Mouse (Mus musculus) liver, embryonic 14.5 days (tissue): ENCODE results near the gene Fhod1. TPM values are rescaled to one million over a fixed set of nuclear protein-coding genes. Genes with fewer than 3 reads are reported as not detected.

ENCODE experiments used
- ATAC-seq: fragments of 200-750 bp; cut with Nextera tagmentation; 2 replicates; pipeline ENCODE4 v1.8.0; 2017; ENCODE audit warnings: moderate number of reproducible peaks, mild to moderate bottlenecking, moderate library complexity; ENCODE audit not compliant: insufficient read depth
- DNase-seq, 3 experiments: peaks; one replicate each; pipeline ENCODE4 v3.0.0-alpha.2; 2012 to 2013; ENCODE audit warnings: low read depth in 3 of 3, low spot score in 3 of 3
- H3K27ac ChIP-seq: fragments of 300-500 bp; sonication (generic); 2 replicates; pipeline ENCODE4 v1.5.1; 2014; ENCODE audit warnings: moderate library complexity, mild to moderate bottlenecking, control low read depth, inconsistent platforms
- H3K27me3 ChIP-seq: fragments of 300-500 bp; sonication (generic); 2 replicates; pipeline ENCODE4 v1.6.1; 2014; ENCODE audit warnings: mild to moderate bottlenecking, low read length, moderate library complexity; ENCODE audit not compliant: control insufficient read depth, insufficient read depth
- H3K36me3 ChIP-seq: fragments of 300-500 bp; sonication (generic); replicated peaks from 2 replicates; pipeline ENCODE4 v1.6.1; 2014; ENCODE audit warnings: low read depth; ENCODE audit not compliant: control insufficient read depth, insufficient read depth
- H3K4me1 ChIP-seq, 2 experiments: fragments of 200-500 bp in 1 of 2; fragments of 300-500 bp in 1 of 2; sonication (generic) in 1 of 2; replicated peaks; 2 replicates each; pipeline ENCODE4 v1.6.1; 2012 to 2014; ENCODE audit warnings: antibody characterized with exemption in 1 of 2, inconsistent platforms in 1 of 2, low read length in 1 of 2; ENCODE audit not compliant: control insufficient read depth in 2 of 2, insufficient read depth in 2 of 2
- H3K4me2 ChIP-seq: fragments of 300-500 bp; sonication (generic); 2 replicates; pipeline ENCODE4 v1.6.1; 2014; ENCODE audit warnings: low read depth, mild to moderate bottlenecking, control low read depth, moderate library complexity
- H3K4me3 ChIP-seq, 2 experiments: fragments of 200-500 bp in 1 of 2; fragments of 300-500 bp in 1 of 2; sonication (generic) in 1 of 2; 2 replicates each; pipeline ENCODE4 v1.5.1; 2012 to 2014; ENCODE audit warnings: low read depth in 2 of 2, low read length in 2 of 2, mild to moderate bottlenecking in 2 of 2, control low read depth in 1 of 2, inconsistent platforms in 1 of 2, moderate library complexity in 1 of 2; ENCODE audit not compliant: insufficient read depth in 1 of 2
- H3K9ac ChIP-seq: fragments of 300-500 bp; sonication (generic); replicated peaks from 2 replicates; pipeline ENCODE4 v1.6.1; 2014; ENCODE audit warnings: mild to moderate bottlenecking, control low read depth, moderate library complexity
- H3K9me3 ChIP-seq: fragments of 300-500 bp; sonication (generic); 2 replicates; pipeline ENCODE4 v1.6.1; 2016; ENCODE audit warnings: low read length, mixed read lengths; ENCODE audit not compliant: control insufficient read depth
- CTCF ChIP-seq: IDR thresholded peaks from 2 replicates; pipeline ENCODE4 v1.5.1; 2016; ENCODE audit warnings: antibody characterized with exemption, low read depth, control low read depth
- EP300 ChIP-seq: IDR thresholded peaks from 2 replicates; pipeline ENCODE4 v1.6.1; 2016; ENCODE audit warnings: antibody characterized with exemption, low read depth
- WGBS: fragments of 180-500 bp; shearing (Covaris S2); extraction: QIAGEN DNeasy Blood & Tissue Kit; methylation state at CpG from one replicate; pipeline ENCODE4 v1.1.7; 2014; ENCODE audit not compliant: insufficient replicate concordance; 5-methylcytosine and 5-hydroxymethylcytosine counted together
- polyA plus RNA-seq, 2 experiments: library from polyadenylated mRNA; depleted of rRNA in 1 of 2; stranded (reverse) in 1 of 2; unstranded in 1 of 2; fragments of >200 nt; fragmentation: Nextera tagmentation in 1 of 2; extraction: Ambion mirVana in 1 of 2; gene quantifications; 2 replicates each; pipeline versions ENCODE4 v1.2.1 to v1.2.3; 2012 to 2014

The Fhod1 gene
- 3.4 and 4.4 TPM in 2 replicates for polyA plus RNA-seq (2012; rRNA removed)
- 0.42 and 0.82 TPM in 2 replicates for polyA plus RNA-seq (2014; fragmentation: Nextera tagmentation; extraction: Ambion mirVana)

DNA sequence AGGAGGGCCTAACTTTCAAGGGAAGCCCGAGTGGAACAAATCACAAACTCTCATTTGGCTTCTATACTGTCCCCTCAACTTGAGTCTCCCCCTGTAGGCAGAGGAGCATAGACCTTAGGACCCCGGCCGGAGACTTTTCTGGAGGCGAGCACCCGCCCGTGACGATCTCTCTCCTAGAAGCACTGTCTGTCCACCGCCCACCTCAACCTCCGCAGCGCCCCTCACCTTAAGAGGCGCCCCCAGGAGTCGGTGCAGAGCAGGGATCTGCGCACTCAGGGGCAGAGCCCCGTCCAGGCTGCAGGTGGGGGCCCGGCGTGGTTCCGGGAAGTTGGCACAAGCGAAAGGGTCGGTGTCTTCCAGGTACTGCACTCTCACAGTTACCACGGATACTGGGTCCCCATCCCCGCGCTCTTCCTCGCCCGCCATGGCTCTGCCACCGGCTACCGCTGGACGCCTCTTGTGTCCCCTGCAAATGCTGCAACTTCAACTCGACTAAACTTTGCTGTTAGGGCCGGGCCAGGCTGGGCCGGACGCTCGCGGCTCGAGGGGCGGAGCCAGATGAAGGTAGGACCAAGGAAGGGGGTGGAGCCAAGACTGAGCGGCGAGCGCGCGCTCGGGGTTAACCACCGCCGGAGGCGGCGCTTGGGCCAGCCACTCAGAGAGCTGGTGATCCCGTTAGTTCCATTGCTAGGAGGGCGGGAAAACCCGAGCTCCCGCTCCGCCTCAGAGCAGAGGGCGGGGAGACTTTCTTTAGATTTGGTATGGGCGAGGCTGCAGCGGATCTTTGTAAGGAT lies at the start of gene Fhod1:
TSS of gene Fhod1 (minus strand) at position 526 of the 794 bp plus-strand sequence.
- Histone ChIP-seq H3K9me3 (no peaks in the 10 kb centered on the region), H3K36me3 (no peaks in the 10 kb centered on the region), H3K9ac (peak within 1 kb of the TSS; percentile 61), H3K4me3 (peak within 1 kb of the TSS; percentile 57 to 61), H3K4me1 (peaks cover 8 to 9% of the 10 kb centered on the region in 2 experiments; a peak in 3 of 4 replicates), H3K27ac (no peak within 1 kb of the TSS), H3K4me2 (peak within 1 kb of the TSS; percentile 88), H3K27me3 (peaks cover 51% of the 10 kb centered on the region)
- WGBS = under 1% methylated on average over 53 of the region's 53 CpGs
- ATAC-seq = peak; percentile 91
- peak; percentile 81 to 89 (median 85) for DNase-seq
- TF ChIP-seq EP300 (no peak), CTCF (peak; percentile 27; the same call in 1 of the 2 replicates)

DNA sequence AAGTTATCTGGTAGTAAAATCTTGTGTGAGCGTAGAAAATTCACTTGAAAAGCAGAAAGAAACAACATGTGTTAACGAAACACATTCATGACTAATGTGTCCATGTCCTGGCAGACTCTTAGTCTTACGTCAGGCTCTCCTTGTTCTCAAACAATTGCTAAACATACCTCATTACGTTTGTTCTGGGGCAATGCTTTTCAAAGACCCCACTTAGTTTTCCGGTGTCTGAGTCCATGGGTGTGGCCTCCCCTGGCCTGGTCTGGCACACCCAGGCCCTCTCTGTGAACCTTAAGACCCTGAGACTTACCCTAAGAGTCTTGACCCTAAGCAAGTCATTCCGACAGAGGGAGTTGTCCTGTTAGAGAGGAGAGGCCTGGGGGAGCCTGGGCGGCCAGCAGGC lies 46.2 kb upstream of the Fhod1 start:
- Histone ChIP-seq H3K27me3 (no peaks in the 10 kb centered on the region), H3K27ac (no peak overlapping the region), H3K4me3 (no peak overlapping the region), H3K4me2 (no peak overlapping the region), H3K9ac (no peak overlapping the region), H3K9me3 (no peaks in the 10 kb centered on the region), H3K36me3 (no peaks in the 10 kb centered on the region), H3K4me1 (no peaks in the 10 kb centered on the region)
- WGBS = 60% methylated on average over 7 of the region's 7 CpGs
- DNase-seq (no peak), ATAC-seq (no peak)
- TF ChIP-seq EP300 = no peak
- TF ChIP-seq CTCF = no peak

DNA sequence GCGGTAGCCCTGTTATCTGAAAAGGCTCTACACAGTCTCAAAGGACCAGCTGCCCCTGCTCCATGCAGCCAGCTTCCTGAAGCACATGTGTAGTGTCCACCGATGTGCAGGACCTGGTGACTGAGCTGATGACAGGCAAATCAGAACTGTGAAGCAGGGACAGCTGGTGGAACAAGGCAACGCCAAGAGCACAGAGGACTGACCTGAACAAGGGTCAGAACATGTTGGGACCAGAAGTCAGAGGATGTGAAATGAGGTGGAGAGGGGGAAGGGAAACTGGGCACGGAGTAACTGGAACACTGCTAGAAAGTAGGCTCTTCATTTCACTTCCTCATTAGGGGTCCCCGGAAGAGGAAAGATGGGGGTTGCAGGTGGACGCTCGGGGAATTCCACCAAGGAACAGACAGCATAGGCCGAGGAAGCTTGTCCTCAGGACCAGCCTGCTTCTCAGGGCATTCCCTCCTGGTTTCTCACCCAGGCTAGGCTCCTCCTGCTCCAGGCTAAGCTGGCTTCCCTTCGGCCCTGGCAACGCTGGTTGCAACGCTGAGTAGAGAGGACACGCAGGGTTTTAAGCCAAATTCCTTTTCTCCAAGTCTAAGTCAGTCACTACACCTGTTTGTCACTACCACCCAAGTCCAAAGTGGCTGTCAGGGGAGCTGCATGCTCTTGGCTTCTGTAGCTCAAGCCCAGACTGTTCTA lies 45.5 kb upstream of the Fhod1 start:
- H3K36me3 ChIP-seq = no peaks in the 10 kb centered on the region
- no peak overlapping the region for H3K9ac ChIP-seq
- no peak for ATAC-seq
- no peak overlapping the region for H3K4me3 ChIP-seq
- no peak for TF ChIP-seq CTCF
- no peak for TF ChIP-seq EP300
- H3K27ac ChIP-seq = no peak overlapping the region
- H3K9me3 ChIP-seq = no peaks in the 10 kb centered on the region
- DNase-seq = no peak
- H3K4me2 ChIP-seq = no peak overlapping the region
- WGBS = 62% methylated on average over 12 of the region's 12 CpGs
- H3K4me1 ChIP-seq = no peaks in the 10 kb centered on the region
- H3K27me3 ChIP-seq = no peaks in the 10 kb centered on the region

DNA sequence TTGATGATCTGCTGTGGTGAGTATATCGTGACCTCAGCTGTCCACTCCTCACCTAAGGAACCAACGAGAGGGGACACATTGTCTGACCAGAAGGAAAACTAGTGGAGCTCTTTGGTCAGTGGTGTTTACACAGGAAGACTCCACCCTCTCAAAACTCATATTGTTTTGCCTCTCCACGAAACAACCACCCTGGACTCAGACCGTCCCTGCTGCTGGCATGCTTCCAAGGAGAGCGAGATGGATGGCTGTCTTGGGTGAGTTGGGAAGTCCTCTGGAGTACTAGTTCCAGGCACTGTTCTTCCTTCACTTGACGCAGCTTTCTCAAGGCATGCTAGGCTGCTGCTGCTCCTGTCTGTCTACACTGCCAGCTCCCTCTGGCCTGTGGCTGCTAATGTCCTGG lies 41.3 kb upstream of the Fhod1 start:
- Histone ChIP-seq H3K4me3 (no peak overlapping the region), H3K4me2 (no peak overlapping the region), H3K9ac (no peak overlapping the region), H3K4me1 (no peaks in the 10 kb centered on the region), H3K27me3 (no peaks in the 10 kb centered on the region), H3K36me3 (no peaks in the 10 kb centered on the region), H3K9me3 (no peaks in the 10 kb centered on the region), H3K27ac (no peak overlapping the region)
- WGBS = 61% methylated on average over 6 of the region's 6 CpGs
- no peak for ATAC-seq
- no peak for DNase-seq
- no peak for TF ChIP-seq CTCF
- TF ChIP-seq EP300 = no peak

DNA sequence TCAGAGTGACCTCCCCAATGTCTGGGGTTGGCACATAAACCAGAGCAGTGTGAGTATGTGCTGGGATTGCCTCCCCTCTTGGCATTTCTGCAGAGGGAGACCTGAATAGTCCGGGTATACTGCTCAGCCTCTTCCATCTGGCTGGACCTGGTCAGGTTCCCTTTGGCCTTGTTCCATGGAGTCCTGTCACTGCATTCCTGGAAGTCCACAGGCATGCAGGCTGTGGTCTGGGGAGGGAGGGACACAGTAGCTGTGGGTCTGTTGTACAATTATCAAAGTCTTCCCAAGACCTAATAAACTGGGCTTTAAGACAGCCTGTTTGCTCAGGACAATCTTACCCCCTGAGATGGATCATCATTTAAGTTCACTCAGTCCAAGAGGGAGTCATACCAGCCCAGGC lies 39.4 kb upstream of the Fhod1 start:
- H3K4me3 ChIP-seq = no peak overlapping the region
- no peaks in the 10 kb centered on the region for H3K36me3 ChIP-seq
- TF ChIP-seq CTCF = no peak
- no peak for TF ChIP-seq EP300
- no peak overlapping the region for H3K9ac ChIP-seq
- 52% methylated on average over 1 of the region's 1 CpGs for WGBS
- H3K9me3 ChIP-seq = no peaks in the 10 kb centered on the region
- ATAC-seq (no peak), DNase-seq (no peak)
- H3K4me1 ChIP-seq = no peaks in the 10 kb centered on the region
- no peak overlapping the region for H3K27ac ChIP-seq
- H3K4me2 ChIP-seq = no peak overlapping the region
- H3K27me3 ChIP-seq = no peaks in the 10 kb centered on the region
